Mouse (Mus musculus) heart, adult 2 months (tissue): ENCODE measurements around the gene Acer1.

Source experiments
- CTCF ChIP-seq: fragments of 200-600 bp; IDR thresholded peaks from 2 replicates; pipeline ENCODE4 v1.8.1; 2022; ENCODE audit warnings: antibody characterized with exemption, mild to moderate bottlenecking, moderate library complexity
- EP300 ChIP-seq: fragments of 200-500 bp; IDR thresholded peaks from 2 replicates; pipeline ENCODE4 v1.6.1; 2011; ENCODE audit warnings: low read depth, low read length, control low read depth; ENCODE audit not compliant: insufficient read depth
- POLR2A ChIP-seq: fragments of 200-500 bp; IDR thresholded peaks from 2 replicates; pipeline ENCODE4 v1.6.1; 2011; ENCODE audit warnings: mild to moderate bottlenecking, low read depth, low read length, control low read depth; ENCODE audit not compliant: insufficient read depth

DNA sequence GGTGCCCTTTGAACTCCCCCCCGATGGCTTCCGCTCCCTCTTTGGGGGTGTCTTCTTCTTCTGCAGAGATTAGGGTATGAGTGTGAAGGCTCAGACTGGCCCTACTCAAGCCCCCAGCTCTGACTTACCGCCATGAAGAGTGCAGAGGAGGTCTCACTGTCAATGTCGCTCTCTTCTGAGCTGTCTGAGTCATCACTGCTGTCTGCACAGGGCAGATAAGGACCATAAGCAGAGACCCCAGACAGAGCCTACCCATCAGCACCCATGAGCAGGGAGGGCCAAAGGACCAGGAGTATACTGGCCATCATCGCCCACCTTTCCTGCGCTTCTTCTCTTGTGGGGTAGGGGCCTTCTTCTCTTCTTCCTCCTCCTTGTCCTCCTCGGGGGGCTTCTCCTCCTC is 22.1 kb upstream of the Acer1 start:
- TF ChIP-seq CTCF (no peak), POLR2A (no peak), EP300 (no peak)
